Mouse (Mus musculus) urinary bladder, adult 18-20 months (tissue): ENCODE measurements around the gene P3h2.

ENCODE experiments used
- DNase-seq, 2 experiments: peaks; one replicate each; pipeline ENCODE4 v3.0.0; 2022; ENCODE audit warnings: low spot score in 2 of 2, mixed read lengths in 2 of 2

The P3h2 gene

GRCm38 (mm10) chr16:26105115-26105974 is at the start of gene P3h2:
Gene P3h2, minus strand, starts transcription at chr16:26105784.
- peak; percentile 55 to 72 for DNase-seq

- no peak for DNase-seq
Observed at GRCm38 (mm10) chr16:26152258-26152657, 46.7 kb upstream of the P3h2 start.

GRCm38 (mm10) chr16:26150943-26151342 is 45.4 kb upstream of the P3h2 start:
- DNase-seq, result no peak

- DNase-seq, result no peak
Observed at GRCm38 (mm10) chr16:26146853-26147252, 41.3 kb upstream of the P3h2 start.

GRCm38 (mm10) chr16:26131126-26131525 is 25.5 kb upstream of the P3h2 start:
- DNase-seq, result no peak

- no peak for DNase-seq
Observed at GRCm38 (mm10) chr16:26106618-26107017, 1.0 kb upstream of the P3h2 start.

GRCm38 (mm10) chr16:26106041-26106617 is 545 bp upstream of the P3h2 start:
- no peak for DNase-seq

- no peak for DNase-seq
Observed at GRCm38 (mm10) chr16:26104274-26104673, 1.3 kb downstream of the P3h2 start.

- DNase-seq, result no peak
Observed at GRCm38 (mm10) chr16:26102856-26103255, 2.7 kb downstream of the P3h2 start.

GRCm38 (mm10) chr16:26100167-26100566 is 5.4 kb downstream of the P3h2 start:
- no peak for DNase-seq

- DNase-seq, result no peak
Observed at GRCm38 (mm10) chr16:26095696-26096284, 9.8 kb downstream of the P3h2 start.

- no peak for DNase-seq
Observed at GRCm38 (mm10) chr16:26093888-26094287, 11.7 kb downstream of the P3h2 start.

- DNase-seq, result no peak
Observed at GRCm38 (mm10) chr16:26088976-26089375, 16.6 kb downstream of the P3h2 start.

GRCm38 (mm10) chr16:26088240-26088639 is 17.3 kb downstream of the P3h2 start:
- DNase-seq, result no peak

- no peak for DNase-seq
Observed at GRCm38 (mm10) chr16:26086955-26087354, 18.6 kb downstream of the P3h2 start.

GRCm38 (mm10) chr16:26085160-26085559 is 20.4 kb downstream of the P3h2 start:
- no peak for DNase-seq

- no peak for DNase-seq
Observed at GRCm38 (mm10) chr16:26082831-26083230, 22.8 kb downstream of the P3h2 start.

- no peak for DNase-seq
Observed at GRCm38 (mm10) chr16:26082391-26082790, 23.2 kb downstream of the P3h2 start.

GRCm38 (mm10) chr16:26078923-26079351 is 26.6 kb downstream of the P3h2 start:
- no peak for DNase-seq

GRCm38 (mm10) chr16:26078100-26078422 is 27.5 kb downstream of the P3h2 start:
- no peak for DNase-seq

- DNase-seq, result no peak
Observed at GRCm38 (mm10) chr16:26077246-26078099, 28.1 kb downstream of the P3h2 start.

GRCm38 (mm10) chr16:26075063-26075462 is 30.5 kb downstream of the P3h2 start:
- no peak for DNase-seq
